In the genomic region with DNA sequence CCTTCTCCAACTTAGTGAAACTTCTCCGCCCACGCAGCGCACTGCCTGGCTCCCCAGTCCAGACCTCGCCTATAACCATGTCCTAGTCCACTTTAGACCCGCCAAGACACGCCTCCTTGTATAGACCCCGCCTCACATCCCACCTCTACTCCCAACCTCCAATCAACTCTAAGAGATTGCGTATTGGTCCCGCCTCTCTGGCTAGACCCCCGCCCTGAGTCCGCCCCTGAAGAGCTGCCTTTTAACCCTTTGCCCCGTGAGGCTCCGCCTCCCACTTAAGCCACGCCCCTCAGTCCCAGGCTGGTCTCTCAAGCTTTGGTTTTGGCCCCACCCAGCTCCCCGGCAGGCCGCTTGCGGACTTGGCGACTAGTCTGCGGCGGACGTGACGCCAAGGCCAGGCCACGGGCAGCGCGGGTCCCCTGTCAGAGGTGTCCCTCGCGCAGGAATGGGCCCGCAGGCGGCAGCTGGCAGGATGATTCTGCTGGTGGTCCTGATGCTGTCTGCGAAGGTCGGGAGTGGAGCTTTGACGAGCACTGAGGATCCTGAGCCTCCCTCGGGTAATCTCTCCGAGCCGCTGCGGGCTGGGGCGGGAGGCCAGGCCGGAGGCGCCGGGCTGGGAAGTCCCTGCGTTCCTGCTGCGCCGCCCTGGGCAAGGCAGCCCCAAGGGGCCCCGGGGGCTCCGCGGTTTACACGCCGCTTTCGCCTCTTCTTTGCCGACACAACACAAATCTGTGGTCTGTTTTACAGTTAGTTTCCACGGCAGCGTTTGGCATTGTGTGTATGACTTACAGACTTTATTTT, we compare ENCODE assay signal across 7 mouse cellular contexts. TPM values are rescaled to one million over a fixed set of nuclear protein-coding genes. Genes with fewer than 3 reads are reported as not detected.
A peak's percentile ranks its signal among the peaks of the same experiment; 100 is the strongest.
DNase-seq lines count a peak whose midpoint lies in the region; ATAC-seq lines count a peak whose summit lies in the region.

Gene Ifngr1, plus strand, starts transcription at position 309 of the 801 bp plus-strand sequence.

- H3K4me1 ChIP-seq in embryonic facial prominence, embryonic 11.5 days (ENCODE audit: control insufficient read depth, insufficient read depth, low read length): no peaks in the 10 kb centered on the region
- peaks cover 11% of the 10 kb centered on the region for H3K4me1 ChIP-seq in limb, embryonic 10.5 days
- H3K4me1 ChIP-seq in midbrain, embryonic 13.5 days (replicated peaks): peaks cover 12% of the 10 kb centered on the region

- peak within 1 kb of the TSS; percentile 47; the same call in 1 of the 2 replicates for H3K27ac ChIP-seq in embryonic facial prominence, embryonic 11.5 days (replicated peaks; ENCODE audit: low read depth, low read length)
- peak within 1 kb of the TSS; percentile 93 for H3K27ac ChIP-seq in limb, embryonic 10.5 days
- H3K27ac ChIP-seq in midbrain, embryonic 13.5 days: peak within 1 kb of the TSS; percentile 54

- peak; percentile 99 for DNase-seq in adrenal gland, postnatal 14 days
- peak; percentile 98 for DNase-seq in embryonic facial prominence, embryonic 11.5 days (ENCODE audit: low spot score)
- peak; percentile 99 for DNase-seq in kidney, adult 11 months
- peak; percentile 96 for DNase-seq in limb, embryonic 10.5 days (ENCODE audit: low spot score)
- DNase-seq in spleen, adult 12 weeks (ENCODE audit: low spot score): peak; percentile 98

- no peaks in the 10 kb centered on the region for H3K9me3 ChIP-seq in embryonic facial prominence, embryonic 11.5 days (replicated peaks; ENCODE audit: control insufficient read depth, low read length)
- H3K9me3 ChIP-seq in limb, embryonic 10.5 days (replicated peaks): no peaks in the 10 kb centered on the region
- H3K9me3 ChIP-seq in midbrain, embryonic 13.5 days: no peaks in the 10 kb centered on the region

- H3K9ac ChIP-seq in embryonic facial prominence, embryonic 11.5 days (replicated peaks; ENCODE audit: low read length): peak within 1 kb of the TSS; percentile 82
- peak within 1 kb of the TSS; percentile 87 for H3K9ac ChIP-seq in midbrain, embryonic 13.5 days (replicated peaks)

- H3K27me3 ChIP-seq in embryonic facial prominence, embryonic 11.5 days (ENCODE audit: control insufficient read depth, insufficient read depth, low read length): no peaks in the 10 kb centered on the region
- H3K27me3 ChIP-seq in limb, embryonic 10.5 days (ENCODE audit: low read depth, poor library complexity, severe bottlenecking): no peaks in the 10 kb centered on the region
- no peaks in the 10 kb centered on the region for H3K27me3 ChIP-seq in midbrain, embryonic 13.5 days

- peak; percentile 100 for ATAC-seq in embryonic facial prominence, embryonic 11.5 days (replicated peaks; ENCODE audit: insufficient number of reproducible peaks, low FRiP score, low TSS enrichment, low read depth)
- ATAC-seq in granulocyte monocyte progenitor cell, adult 5-6 weeks (replicated peaks; ENCODE audit: poor library complexity, severe bottlenecking): peak; percentile 84
- ATAC-seq in midbrain, embryonic 13.5 days: peak; percentile 98

- under 1% methylated on average over 46 of the region's 52 CpGs for WGBS in embryonic facial prominence, embryonic 11.5 days
- under 1% methylated on average over 52 of the region's 52 CpGs for WGBS in limb, embryonic 10.5 days
- under 1% methylated on average over 52 of the region's 52 CpGs for WGBS in midbrain, embryonic 13.5 days

- peak within 1 kb of the TSS; percentile 72 for H3K4me3 ChIP-seq in embryonic facial prominence, embryonic 11.5 days (ENCODE audit: low read depth, low read length)
- peak within 1 kb of the TSS; percentile 71 for H3K4me3 ChIP-seq in limb, embryonic 10.5 days
- H3K4me3 ChIP-seq in midbrain, embryonic 13.5 days (replicated peaks): peak within 1 kb of the TSS; percentile 77

- peak within 1 kb of the TSS; percentile 68 for H3K4me2 ChIP-seq in embryonic facial prominence, embryonic 11.5 days (ENCODE audit: low read depth, low read length)
- peak within 1 kb of the TSS; percentile 88 for H3K4me2 ChIP-seq in midbrain, embryonic 13.5 days (replicated peaks)

- H3K36me3 ChIP-seq in embryonic facial prominence, embryonic 11.5 days (replicated peaks; ENCODE audit: control insufficient read depth, insufficient read depth, low read depth, low read length): no peaks in the 10 kb centered on the region
- H3K36me3 ChIP-seq in limb, embryonic 10.5 days: no peaks in the 10 kb centered on the region
- H3K36me3 ChIP-seq in midbrain, embryonic 13.5 days: no peaks in the 10 kb centered on the region

RNA-seq across cellular contexts. Expression of gene Ifngr1, which starts in this region (rescaled TPM):
- total RNA-seq in adrenal gland, postnatal 14 days (2021): 69.0 and 96.6 TPM in 2 replicates
- polyA plus RNA-seq in embryonic facial prominence, embryonic 11.5 days (2014; fragmentation: Nextera tagmentation; extraction: Ambion mirVana): 33.8 and 35.0 TPM in 2 replicates
- total RNA-seq in granulocyte monocyte progenitor cell, adult 5-6 weeks (2014; fragmentation: Nextera tagmentation): 255 and 265 TPM in 2 replicates
- total RNA-seq in granulocyte monocyte progenitor cell, adult 5-6 weeks (2017): 355 and 356 TPM in 2 replicates
- polyA plus RNA-seq in limb, embryonic 10.5 days (2016; fragmentation: Nextera tagmentation; extraction: Ambion mirVana): 28.1 and 34.6 TPM in 2 replicates
- 19.0 and 20.3 TPM in 2 replicates for polyA plus RNA-seq in midbrain, embryonic 13.5 days (2015; fragmentation: Nextera tagmentation; extraction: Ambion mirVana)

Comparison
In these comparisons a context has a peak if more than half of its experiments do, and no peak if none do; other contexts are left out.
1. Peak in every context shown above with its lines: DNase-seq, ATAC-seq, H3K4me3 ChIP-seq and H3K27ac ChIP-seq.